Mouse (Mus musculus) embryonic facial prominence, embryonic 15.5 days (tissue): ENCODE measurements at regions not wholly inside any gene's neighbourhood (a gene's known extent, or its start where the extent isn't known, plus 50 kb on each side); places are given as distances from the start of the nearest gene placed in this dataset.

ENCODE experiments used
- ATAC-seq: fragments of 200-750 bp; cut with Nextera tagmentation; 2 replicates; pipeline ENCODE4 v1.8.0; 2017; ENCODE audit warnings: low read depth, moderate TSS enrichment; ENCODE audit not compliant: insufficient number of reproducible peaks, low FRiP score, low TSS enrichment
- H3K27ac ChIP-seq: fragments of 300-500 bp; sonication (generic); replicated peaks from 2 replicates; pipeline ENCODE4 v1.5.1; 2015; ENCODE audit warnings: mild to moderate bottlenecking, inconsistent platforms
- H3K27me3 ChIP-seq: fragments of 300-500 bp; sonication (generic); 2 replicates; pipeline ENCODE4 v1.6.1; 2015; ENCODE audit warnings: inconsistent platforms
- H3K36me3 ChIP-seq: fragments of 300-500 bp; sonication (generic); 2 replicates; pipeline ENCODE4 v1.6.1; 2015; ENCODE audit warnings: mild to moderate bottlenecking, inconsistent platforms
- H3K4me1 ChIP-seq: fragments of 300-500 bp; sonication (generic); 2 replicates; pipeline ENCODE4 v1.6.1; 2015; ENCODE audit warnings: inconsistent platforms
- H3K4me2 ChIP-seq: fragments of 300-500 bp; sonication (generic); replicated peaks from 2 replicates; pipeline ENCODE4 v1.6.1; 2015; ENCODE audit warnings: mild to moderate bottlenecking, inconsistent platforms
- H3K4me3 ChIP-seq: fragments of 300-500 bp; sonication (generic); replicated peaks from 2 replicates; pipeline ENCODE4 v1.5.1; 2015; ENCODE audit warnings: mild to moderate bottlenecking, inconsistent platforms
- H3K9ac ChIP-seq: fragments of 300-500 bp; sonication (generic); 2 replicates; pipeline ENCODE4 v1.6.1; 2015; ENCODE audit warnings: inconsistent platforms
- H3K9me3 ChIP-seq: fragments of 300-500 bp; sonication (generic); replicated peaks from 2 replicates; pipeline ENCODE4 v1.6.1; 2016; ENCODE audit warnings: inconsistent platforms
- WGBS: fragments of 180-500 bp; shearing (Covaris S2); methylation state at CpG from one replicate; pipeline ENCODE4 v1.1.7; 2015; 5-methylcytosine and 5-hydroxymethylcytosine counted together

DNA sequence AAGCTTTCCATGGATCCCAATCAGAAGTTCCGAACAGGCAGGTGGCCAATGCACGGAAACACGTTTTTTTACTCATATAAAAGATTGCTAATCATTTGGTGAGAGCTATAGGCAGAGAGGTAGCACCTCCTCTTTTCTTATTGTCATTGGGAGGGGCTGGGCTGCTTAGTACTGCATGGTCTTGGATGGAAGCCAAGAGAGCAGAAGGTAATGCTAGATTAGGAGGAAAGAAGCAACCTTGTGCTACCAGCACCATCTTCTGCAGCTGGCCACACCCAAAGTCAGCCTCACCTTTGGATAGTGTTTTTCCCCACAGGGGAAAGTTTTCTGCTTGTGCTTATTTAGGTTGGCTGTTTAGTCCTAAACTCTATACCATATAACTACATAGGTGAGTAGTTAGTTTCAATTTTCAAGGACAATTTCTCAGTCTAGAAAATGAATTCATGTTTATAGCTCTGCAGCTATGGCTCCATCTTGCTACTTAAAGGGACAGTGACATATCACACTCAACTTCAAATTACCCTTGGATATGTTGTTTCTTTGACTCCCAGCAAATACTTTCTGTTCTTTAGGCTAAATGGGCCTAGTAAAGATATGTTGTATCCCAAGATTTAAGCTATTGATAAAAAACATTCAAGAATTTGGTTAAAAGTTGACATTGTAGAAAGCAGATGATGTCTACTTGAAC lies 66.6 kb upstream of the Lcorl start:
- no peak overlapping the region for H3K4me2 ChIP-seq
- no peaks in the 10 kb centered on the region for H3K9me3 ChIP-seq
- no peaks in the 10 kb centered on the region for H3K36me3 ChIP-seq
- H3K27ac ChIP-seq: no peak overlapping the region
- no peak overlapping the region for H3K9ac ChIP-seq
- WGBS: 83% methylated on average over 3 of the region's 3 CpGs
- H3K4me1 ChIP-seq: no peaks in the 10 kb centered on the region
- H3K27me3 ChIP-seq: no peaks in the 10 kb centered on the region
- H3K4me3 ChIP-seq: no peak overlapping the region
- no peak for ATAC-seq
